Mouse (Mus musculus): Measurements from ENCODE around the gene Mpzl2. TPM values are rescaled to one million over a fixed set of nuclear protein-coding genes. Genes with fewer than 3 reads are reported as not detected.

Gene Mpzl2
- polyA plus RNA-seq, 1 experiment = 0.49 TPM

- TF ChIP-seq CTCF (IDR thresholded peaks at IDR 0.05; ENCODE audit: extremely low read depth, insufficient read depth, insufficient read length, insufficient replicate concordance) (no peak), POLR2A (IDR thresholded peaks at IDR 0.05; ENCODE audit: low read depth, low read length) (no peak)
- DNase-seq (ENCODE audit: low read depth in 1 of 2, low spot score in 2 of 2) = no peak
- Histone ChIP-seq H3K27ac (ENCODE audit: insufficient read depth, low read length) (no peak overlapping the region), H3K4me1 (ENCODE audit: control insufficient read depth, insufficient read depth, insufficient read length) (no peaks in the 10 kb centered on the region), H3K27me3 (ENCODE audit: control insufficient read depth, insufficient read depth, low read length) (peaks cover 1% of the 10 kb centered on the region; the same call in 1 of the 2 replicates), H3K4me3 (ENCODE audit: extremely low read depth, insufficient read depth, insufficient read length) (no peak overlapping the region), H3K36me3 (ENCODE audit: control insufficient read depth, insufficient read depth, low read length) (no peaks in the 10 kb centered on the region)
- 78% methylated on average over 2 of the region's 2 CpGs for WGBS
These were observed 10.7 kb downstream of the Mpzl2 start for GRCm38 (mm10) chr9:45050301-45050700.

GRCm38 (mm10) chr9:45055082-45055713 is 15.6 kb downstream of the Mpzl2 start, which contains the start of gene Mpzl3:
Mpzl3 (plus strand) TSS chr9:45055186.
- Histone ChIP-seq H3K36me3 (ENCODE audit: control insufficient read depth, insufficient read depth, low read length) (no peaks in the 10 kb centered on the region), H3K4me1 (ENCODE audit: control insufficient read depth, insufficient read depth, insufficient read length) (no peaks in the 10 kb centered on the region), H3K27ac (ENCODE audit: insufficient read depth, low read length) (peak within 1 kb of the TSS; percentile 79), H3K27me3 (ENCODE audit: control insufficient read depth, insufficient read depth, low read length) (peaks cover 1% of the 10 kb centered on the region; the same call in 1 of the 2 replicates), H3K4me3 (ENCODE audit: extremely low read depth, insufficient read depth, insufficient read length) (peak within 1 kb of the TSS; percentile 75)
- WGBS = 1% methylated on average over 33 of the region's 33 CpGs
- TF ChIP-seq CTCF (IDR thresholded peaks at IDR 0.05; ENCODE audit: extremely low read depth, insufficient read depth, insufficient read length, insufficient replicate concordance) = no peak
- no peak for TF ChIP-seq POLR2A (IDR thresholded peaks at IDR 0.05; ENCODE audit: low read depth, low read length)
- peak; percentile 71 to 83 for DNase-seq (ENCODE audit: low read depth in 1 of 2, low spot score in 2 of 2)

GRCm38 (mm10) chr9:45058304-45058940 is 18.8 kb downstream of the Mpzl2 start:
- Histone ChIP-seq H3K4me3 (ENCODE audit: extremely low read depth, insufficient read depth, insufficient read length) (no peak overlapping the region), H3K27me3 (ENCODE audit: control insufficient read depth, insufficient read depth, low read length) (no peaks in the 10 kb centered on the region; the same call in 1 of the 2 replicates), H3K27ac (ENCODE audit: insufficient read depth, low read length) (peak overlapping the region; percentile 31; the same call in 1 of the 2 replicates), H3K4me1 (ENCODE audit: control insufficient read depth, insufficient read depth, insufficient read length) (no peaks in the 10 kb centered on the region), H3K36me3 (ENCODE audit: control insufficient read depth, insufficient read depth, low read length) (no peaks in the 10 kb centered on the region)
- 49% methylated on average over 5 of the region's 5 CpGs for WGBS
- no peak for TF ChIP-seq CTCF (IDR thresholded peaks at IDR 0.05; ENCODE audit: extremely low read depth, insufficient read depth, insufficient read length, insufficient replicate concordance)
- TF ChIP-seq POLR2A (IDR thresholded peaks at IDR 0.05; ENCODE audit: low read depth, low read length) = no peak
- DNase-seq (ENCODE audit: low read depth in 1 of 2, low spot score in 2 of 2) = no peak

GRCm38 (mm10) chr9:45060151-45060550 is 20.6 kb downstream of the Mpzl2 start:
- no peak for DNase-seq (ENCODE audit: low read depth in 1 of 2, low spot score in 2 of 2)
- Histone ChIP-seq H3K27ac (ENCODE audit: insufficient read depth, low read length) (no peak overlapping the region), H3K4me3 (ENCODE audit: extremely low read depth, insufficient read depth, insufficient read length) (no peak overlapping the region), H3K27me3 (ENCODE audit: control insufficient read depth, insufficient read depth, low read length) (no peaks in the 10 kb centered on the region), H3K36me3 (ENCODE audit: control insufficient read depth, insufficient read depth, low read length) (no peaks in the 10 kb centered on the region), H3K4me1 (ENCODE audit: control insufficient read depth, insufficient read depth, insufficient read length) (no peaks in the 10 kb centered on the region)
- TF ChIP-seq POLR2A (IDR thresholded peaks at IDR 0.05; ENCODE audit: low read depth, low read length) = no peak
- TF ChIP-seq CTCF (IDR thresholded peaks at IDR 0.05; ENCODE audit: extremely low read depth, insufficient read depth, insufficient read length, insufficient replicate concordance) = no peak
- 82% methylated on average over 7 of the region's 7 CpGs for WGBS

DNA sequence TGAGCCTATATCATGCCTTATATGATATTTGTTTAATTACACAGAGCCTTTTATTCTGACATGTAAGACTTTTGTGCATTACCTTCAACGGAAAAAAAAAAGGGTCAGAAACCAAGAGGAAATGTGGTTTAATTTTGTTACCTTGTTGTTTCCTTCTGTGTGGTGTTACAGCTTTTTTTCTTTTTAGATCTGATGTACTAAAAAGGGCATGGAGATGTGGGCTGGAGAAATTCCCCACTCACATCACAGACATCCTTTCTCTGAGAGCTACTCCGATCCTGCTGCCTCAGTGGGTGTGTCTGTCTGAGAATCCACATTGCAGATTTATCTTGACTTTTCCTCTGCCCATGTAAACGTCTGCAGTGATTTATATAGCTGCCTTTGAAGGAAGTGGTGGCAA is 23.1 kb downstream of the Mpzl2 start:
- 15% methylated on average over 3 of the region's 3 CpGs for WGBS
- no peak overlapping the region for H3K27ac ChIP-seq (ENCODE audit: insufficient read depth, low read length)
- no peak for TF ChIP-seq CTCF (IDR thresholded peaks at IDR 0.05; ENCODE audit: extremely low read depth, insufficient read depth, insufficient read length, insufficient replicate concordance)
- no peak for TF ChIP-seq POLR2A (IDR thresholded peaks at IDR 0.05; ENCODE audit: low read depth, low read length)
- H3K4me1 ChIP-seq (ENCODE audit: control insufficient read depth, insufficient read depth, insufficient read length) = no peaks in the 10 kb centered on the region
- no peak for DNase-seq (ENCODE audit: low read depth in 1 of 2, low spot score in 2 of 2)
- no peak overlapping the region for H3K4me3 ChIP-seq (ENCODE audit: extremely low read depth, insufficient read depth, insufficient read length)
- H3K27me3 ChIP-seq (ENCODE audit: control insufficient read depth, insufficient read depth, low read length) = no peaks in the 10 kb centered on the region
- H3K36me3 ChIP-seq (ENCODE audit: control insufficient read depth, insufficient read depth, low read length) = peaks cover 1% of the 10 kb centered on the region; the same call in 1 of the 2 replicates

DNA sequence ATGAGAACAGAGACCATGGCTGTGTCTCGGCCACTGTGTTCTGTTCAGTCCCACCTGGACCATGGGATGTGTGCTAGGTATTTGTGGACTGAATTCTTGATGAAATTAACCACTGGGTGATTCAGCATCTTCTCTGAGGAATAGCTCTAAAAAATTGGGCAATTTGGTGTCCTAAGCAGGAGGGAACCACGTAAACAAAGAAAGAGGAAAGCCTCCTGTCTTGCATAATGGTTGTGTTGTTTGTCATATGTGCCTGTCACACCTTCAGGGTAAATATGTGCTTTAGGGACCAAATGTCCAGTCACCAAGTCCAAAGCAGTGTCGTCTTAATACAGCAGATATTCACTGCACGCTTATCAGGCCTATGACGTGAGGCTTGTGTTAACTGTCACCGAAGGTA is 24.8 kb downstream of the Mpzl2 start:
- no peaks in the 10 kb centered on the region for H3K27me3 ChIP-seq (ENCODE audit: control insufficient read depth, insufficient read depth, low read length)
- H3K4me1 ChIP-seq (ENCODE audit: control insufficient read depth, insufficient read depth, insufficient read length) = no peaks in the 10 kb centered on the region
- TF ChIP-seq POLR2A (IDR thresholded peaks at IDR 0.05; ENCODE audit: low read depth, low read length) = no peak
- H3K4me3 ChIP-seq (ENCODE audit: extremely low read depth, insufficient read depth, insufficient read length) = no peak overlapping the region
- peaks cover 3% of the 10 kb centered on the region; the same call in 1 of the 2 replicates for H3K36me3 ChIP-seq (ENCODE audit: control insufficient read depth, insufficient read depth, low read length)
- H3K27ac ChIP-seq (ENCODE audit: insufficient read depth, low read length) = no peak overlapping the region
- 88% methylated on average over 6 of the region's 6 CpGs for WGBS
- no peak for DNase-seq (ENCODE audit: low read depth in 1 of 2, low spot score in 2 of 2)

- peaks cover 4% of the 10 kb centered on the region; the same call in 1 of the 2 replicates for H3K36me3 ChIP-seq (ENCODE audit: control insufficient read depth, insufficient read depth, low read length)
- no peak for DNase-seq (ENCODE audit: low read depth in 1 of 2, low spot score in 2 of 2)
- TF ChIP-seq POLR2A (IDR thresholded peaks at IDR 0.05; ENCODE audit: low read depth, low read length) (no peak), CTCF (IDR thresholded peaks at IDR 0.05; ENCODE audit: extremely low read depth, insufficient read depth, insufficient read length, insufficient replicate concordance) (no peak)
- 84% methylated on average over 4 of the region's 4 CpGs for WGBS
- H3K27me3 ChIP-seq (ENCODE audit: control insufficient read depth, insufficient read depth, low read length) = no peaks in the 10 kb centered on the region
- H3K27ac ChIP-seq (ENCODE audit: insufficient read depth, low read length) = no peak overlapping the region
- no peak overlapping the region for H3K4me3 ChIP-seq (ENCODE audit: extremely low read depth, insufficient read depth, insufficient read length)
- H3K4me1 ChIP-seq (ENCODE audit: control insufficient read depth, insufficient read depth, insufficient read length) = no peaks in the 10 kb centered on the region
These were observed 27.1 kb downstream of the Mpzl2 start for GRCm38 (mm10) chr9:45066735-45067134.
